Mouse (Mus musculus): ENCODE measurements around the gene Cyp4f13. TPM values are rescaled to one million over a fixed set of nuclear protein-coding genes. Genes with fewer than 3 reads are reported as not detected.

Cyp4f13 gene
- polyA plus RNA-seq (2017; shearing (Covaris generic)), result 49.2 TPM

DNA sequence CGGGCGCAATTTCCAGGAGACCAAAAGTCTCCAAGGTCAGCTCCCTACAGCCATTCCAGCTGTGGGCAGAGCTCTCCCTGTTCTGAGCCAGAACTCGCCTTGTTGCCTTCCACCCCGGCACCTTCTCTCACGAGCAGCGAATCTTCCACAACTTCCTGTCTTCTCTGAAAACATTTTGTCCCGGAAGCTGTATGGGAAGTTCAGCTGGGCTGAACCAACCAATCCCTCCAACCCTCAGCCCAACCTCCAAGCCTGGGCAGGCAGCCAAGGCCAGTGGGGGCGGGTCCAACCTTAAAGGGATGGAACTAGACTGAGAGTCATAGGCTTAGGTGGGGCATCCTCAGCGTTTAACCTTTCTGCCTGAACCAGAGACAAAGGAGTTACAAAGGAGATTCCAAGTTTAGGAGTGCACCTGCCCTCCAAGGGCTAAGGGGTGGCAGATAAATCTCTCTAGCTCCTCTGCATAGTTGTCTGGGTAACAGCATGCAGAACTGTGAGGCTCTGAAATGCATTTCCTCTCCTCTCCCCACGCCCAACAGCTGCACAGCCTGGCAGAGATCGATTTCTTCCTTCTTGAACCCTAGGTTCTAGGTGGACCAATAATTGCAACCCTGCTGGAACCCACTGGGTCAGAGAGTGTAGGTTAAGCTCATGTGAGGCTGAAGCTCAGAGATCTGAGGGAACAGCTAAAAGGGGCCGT, at the start of gene Cyp4f13:
Gene Cyp4f13 (minus strand): TSS at position 188 of the 700 bp plus-strand sequence.

DNA sequence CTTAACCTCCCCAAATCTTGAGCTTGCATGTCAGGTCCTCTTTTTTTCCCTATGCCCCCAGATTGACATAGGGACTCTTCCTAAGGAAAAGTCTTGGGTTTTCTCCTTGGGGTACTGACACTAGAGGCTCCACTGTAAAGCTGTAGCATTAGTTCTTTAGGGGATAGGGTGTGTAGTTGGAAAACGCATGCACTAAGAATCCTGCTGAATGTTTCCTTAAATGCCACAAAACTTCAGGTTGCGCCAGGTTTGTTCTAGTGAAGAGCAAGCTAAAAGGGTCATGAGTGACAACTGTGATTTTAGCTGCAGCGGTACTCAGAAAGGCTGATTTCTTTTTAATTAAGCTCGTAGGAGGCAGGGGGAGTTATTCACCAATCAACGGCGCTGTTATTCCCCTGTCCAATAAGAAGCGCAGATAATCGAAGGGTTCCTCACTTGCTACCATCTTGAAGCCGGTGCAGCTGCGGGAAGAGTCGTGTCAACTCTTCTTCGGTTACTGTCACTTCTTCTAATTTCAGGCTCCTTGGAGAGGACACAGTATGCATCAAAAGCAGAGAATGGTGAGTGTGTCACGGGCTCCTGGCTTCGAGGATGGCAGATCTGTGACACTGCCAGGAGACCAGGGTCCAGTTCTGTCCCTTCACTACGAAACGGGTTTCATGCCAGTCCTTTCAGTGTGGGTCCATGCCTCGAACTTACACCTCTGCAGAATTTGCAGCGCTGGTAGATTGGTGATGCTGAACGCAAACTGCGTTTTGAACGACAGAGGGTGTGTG, 45.7 kb upstream of the Cyp4f13 start, which contains the start of gene Zfp952:
Gene Zfp952 (plus strand): TSS at position 431 of the 776 bp plus-strand sequence.

DNA sequence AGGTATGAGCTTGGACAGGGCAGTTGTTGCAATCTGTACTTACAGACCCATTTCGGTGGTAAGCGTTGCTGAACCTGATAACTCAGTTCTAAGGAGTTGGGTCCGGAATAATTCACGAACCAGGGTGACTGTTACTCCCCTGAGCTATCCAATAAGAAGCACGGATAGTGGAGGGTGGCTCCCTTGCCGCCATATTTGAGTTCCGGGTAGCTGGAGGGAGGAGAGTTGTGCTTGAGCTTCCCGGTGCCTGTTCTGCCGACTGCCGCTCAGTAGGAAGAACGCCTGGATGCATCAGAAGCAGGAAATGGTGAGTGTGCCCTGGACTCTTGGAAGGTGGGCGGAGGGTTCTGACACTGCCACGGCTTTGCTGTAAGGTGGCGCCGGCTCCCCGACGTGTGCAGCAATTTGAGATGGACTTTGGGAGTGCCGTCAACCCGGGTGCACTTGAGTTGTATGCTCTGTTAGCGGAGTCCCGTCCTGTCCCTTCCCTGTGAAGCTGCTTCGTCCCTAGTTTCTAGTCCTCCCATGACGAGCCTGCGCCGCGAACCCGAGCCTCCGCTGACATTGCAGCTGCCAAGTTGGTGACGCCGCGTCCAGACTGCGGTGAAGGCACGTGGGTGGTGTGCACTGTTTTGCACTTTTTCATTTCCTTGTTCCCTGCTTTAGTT, 18.6 kb upstream of the Cyp4f13 start, which contains the start of gene Zfp472:
Gene Zfp472 (plus strand): TSS at position 192 of the 668 bp plus-strand sequence.

DNA sequence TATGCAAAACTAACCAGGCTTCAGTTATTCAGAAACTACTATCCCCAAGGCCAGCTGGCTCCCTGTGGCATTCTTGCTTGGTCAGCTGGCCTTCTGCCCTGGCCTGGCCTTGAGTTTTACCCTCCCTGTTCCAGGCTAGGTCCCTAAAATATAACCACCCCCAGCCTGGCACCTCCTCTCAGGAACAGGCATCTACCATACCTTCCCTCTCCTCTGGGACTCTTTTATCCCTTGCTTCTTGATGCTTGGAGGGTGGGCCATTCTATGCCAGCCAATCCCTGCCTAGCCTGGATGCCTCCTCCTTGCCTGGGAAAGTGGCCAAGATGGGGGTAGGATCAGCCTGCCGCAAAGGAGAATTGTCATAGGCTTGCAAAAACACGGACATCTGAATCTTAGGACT, 30.1 kb downstream of the Cyp4f13 start, which contains the start of gene Cyp4f14:
Gene Cyp4f14 (minus strand): TSS at position 212 of the 400 bp plus-strand sequence.

DNA sequence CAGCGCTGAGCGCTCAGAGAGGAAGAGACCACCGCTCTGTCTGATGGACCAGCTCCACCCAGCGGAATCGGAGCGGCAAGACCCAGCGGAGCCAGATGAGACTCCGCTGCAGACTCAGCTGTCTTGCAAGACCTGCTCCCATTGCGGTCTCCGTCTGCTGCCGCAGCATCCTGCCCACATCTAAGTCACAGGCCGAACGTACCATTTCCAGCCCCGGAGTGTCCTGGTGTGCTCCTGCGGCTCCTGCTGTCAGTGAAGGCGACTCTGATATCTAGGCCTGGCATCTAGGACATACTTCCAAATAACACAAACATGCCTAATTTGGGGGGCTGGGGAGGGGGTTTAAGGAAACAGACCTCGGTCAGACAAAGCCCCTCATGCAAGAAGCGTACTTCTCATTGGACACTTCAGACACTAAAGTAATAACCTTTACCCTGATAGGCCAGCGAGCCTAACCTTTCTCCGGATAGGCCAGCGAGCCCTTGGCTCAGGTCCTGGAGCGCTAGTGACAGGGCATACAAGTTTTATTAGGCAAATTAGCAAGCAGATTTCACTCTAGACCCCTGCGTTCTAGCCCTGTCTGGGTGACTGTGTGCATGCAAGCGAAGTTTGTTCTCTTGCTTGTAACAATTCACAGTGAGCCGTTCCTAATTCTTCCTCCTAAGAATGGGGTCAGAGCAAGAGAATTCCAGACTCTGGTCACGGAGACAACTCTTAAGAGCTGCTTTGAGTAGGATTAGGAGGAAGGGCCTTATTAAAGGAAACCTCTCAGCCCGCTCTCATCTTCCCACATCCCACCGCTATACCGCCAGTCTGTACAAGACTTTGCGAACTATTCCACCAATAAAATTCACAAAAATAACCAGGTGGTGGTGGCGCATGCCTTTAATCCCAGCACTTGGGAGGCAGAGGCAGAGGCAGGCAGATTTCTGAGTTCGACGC, 55.7 kb downstream of the Cyp4f13 start, which contains the start of gene Zfp870:
Gene Zfp870 (minus strand): TSS at position 404 of the 942 bp plus-strand sequence.

Other genes with a start within 250 kb of the Cyp4f13 start
- gene Zfp871, start 159.1 kb downstream of the Cyp4f13 start, polyA plus RNA-seq (2017; shearing (Covaris generic)), result 36.4 TPM
- gene Zfp811, start 137.5 kb downstream of the Cyp4f13 start, polyA plus RNA-seq (2017; shearing (Covaris generic)), result 0.26 TPM
- gene Zfp799, start 117.1 kb downstream of the Cyp4f13 start, polyA plus RNA-seq (2017; shearing (Covaris generic)), result 15.8 TPM
- gene Zfp870, start 55.8 kb downstream of the Cyp4f13 start, polyA plus RNA-seq (2017; shearing (Covaris generic)), result 12.9 TPM
- gene Cyp4f14, start 30.1 kb downstream of the Cyp4f13 start, polyA plus RNA-seq (2017; shearing (Covaris generic)), result not detected
- gene Zfp472, start 18.4 kb upstream of the Cyp4f13 start, polyA plus RNA-seq (2017; shearing (Covaris generic)), result 21.8 TPM
- 22.8 TPM for gene Zfp952, start 45.7 kb upstream of the Cyp4f13 start, polyA plus RNA-seq (2017; shearing (Covaris generic))
- 7.9 TPM for gene Zfp763, start 86.0 kb upstream of the Cyp4f13 start, polyA plus RNA-seq (2017; shearing (Covaris generic))
- not detected for gene 4921501E09Rik, start 120.7 kb upstream of the Cyp4f13 start, polyA plus RNA-seq (2017; shearing (Covaris generic))
- gene Zfp563, start 141.9 kb upstream of the Cyp4f13 start, polyA plus RNA-seq (2017; shearing (Covaris generic)), result 8.2 TPM
- gene Morc2b, start 192.3 kb upstream of the Cyp4f13 start, polyA plus RNA-seq (2017; shearing (Covaris generic)), result not detected
- gene Olfr55, start 221.0 kb upstream of the Cyp4f13 start, polyA plus RNA-seq (2017; shearing (Covaris generic)), result not detected
- not detected for gene Olfr239, start 243.9 kb upstream of the Cyp4f13 start, polyA plus RNA-seq (2017; shearing (Covaris generic))